Mouse (Mus musculus) cerebellum, adult 9-11 months (tissue): ENCODE measurements around the gene Slc15a3.
A peak's percentile ranks its signal among the peaks of the same experiment; 100 is the strongest.

Source experiments
- DNase-seq: peaks from one replicate; pipeline ENCODE4 v3.0.0; 2022

Gene Slc15a3

DNA sequence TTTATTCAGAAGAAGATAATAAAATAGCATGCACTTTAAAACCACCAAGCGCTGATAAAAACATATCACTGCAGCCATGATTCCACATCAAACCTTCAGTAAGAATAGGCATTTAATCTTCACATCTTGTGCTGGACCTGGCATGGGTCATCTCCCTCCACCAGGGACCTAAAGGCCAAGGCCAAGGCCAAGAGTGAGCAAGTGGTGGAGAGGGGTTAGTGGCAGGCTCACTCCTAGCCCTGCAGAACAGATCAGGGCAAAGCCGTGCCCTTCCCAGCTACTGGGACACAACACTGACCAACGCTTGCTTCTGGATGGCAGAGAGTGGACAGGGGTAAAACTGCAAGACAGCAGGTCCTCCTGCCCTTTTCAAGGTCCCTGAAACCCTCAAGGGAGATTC is 31.1 kb downstream of the Slc15a3 start:
- peak; percentile 51 for DNase-seq

DNA sequence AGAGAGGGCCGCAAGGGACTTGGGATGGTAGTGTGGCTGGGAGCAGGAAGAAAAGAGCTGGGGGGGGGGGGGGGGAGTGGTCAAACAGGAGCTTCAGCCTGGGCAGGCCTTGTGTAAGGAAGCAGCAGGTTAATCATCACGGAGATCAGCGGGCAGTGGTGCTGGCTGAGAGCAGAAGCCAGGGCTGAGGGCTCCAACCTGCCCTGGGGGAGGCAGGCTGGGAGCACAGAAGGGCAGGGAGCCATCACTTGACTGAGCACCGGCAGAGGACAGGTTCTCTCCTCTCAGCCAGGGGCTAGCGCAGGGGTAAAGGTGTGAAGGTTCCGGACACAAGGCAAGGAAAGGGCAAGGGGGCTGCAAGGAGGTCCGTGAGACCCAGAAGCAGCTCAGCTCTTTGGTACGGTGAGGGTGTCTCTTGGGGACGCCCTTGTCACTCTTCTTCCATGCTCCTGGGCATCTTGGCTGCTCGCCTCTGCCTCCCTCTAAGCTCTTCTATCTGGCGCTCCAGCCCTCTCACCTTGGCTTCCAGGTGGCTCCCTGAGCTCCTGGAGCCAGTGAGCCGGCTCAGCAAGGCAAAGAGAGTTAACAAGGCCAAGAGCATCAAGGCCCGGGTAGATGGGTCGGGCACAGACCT is 31.9 kb downstream of the Slc15a3 start:
- DNase-seq = peak; percentile 67

DNA sequence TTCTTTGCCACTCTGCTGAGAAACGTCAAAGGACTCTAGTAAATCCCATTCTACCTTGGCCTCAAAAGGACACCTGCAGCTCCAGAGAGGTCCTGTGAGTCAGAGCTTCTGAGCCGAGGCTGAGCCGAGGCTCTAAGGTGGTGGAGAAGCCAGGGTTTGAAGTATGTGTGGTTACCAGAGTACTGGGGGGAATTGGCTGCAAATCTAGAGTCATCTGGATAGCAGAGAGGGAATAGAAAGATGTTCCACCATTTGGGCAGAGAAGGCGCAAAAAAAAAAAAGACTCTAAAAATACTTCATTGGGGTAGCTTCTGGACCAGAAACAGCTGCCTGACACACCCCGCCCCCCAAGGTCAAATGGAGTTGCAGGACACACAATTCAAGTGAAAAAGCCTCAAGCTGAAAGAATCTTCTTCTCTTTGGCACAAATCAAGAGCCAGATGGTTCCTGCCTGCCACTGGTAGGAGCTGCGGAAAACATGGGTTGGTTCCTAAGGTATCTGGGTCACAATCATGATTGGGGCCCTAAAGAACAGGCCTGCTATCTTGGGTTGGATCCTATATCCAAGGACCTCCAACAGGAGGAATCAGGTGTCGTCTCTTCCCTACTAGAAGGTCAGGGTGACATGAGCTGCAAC is 38.8 kb downstream of the Slc15a3 start:
- DNase-seq = peak; percentile 88

- peak; percentile 81 for DNase-seq
Measured at GRCm38 (mm10) chr19:10880085-10880974, 40.8 kb downstream of the Slc15a3 start.

- no peak for DNase-seq
Measured at GRCm38 (mm10) chr19:10880975-10881425, 41.5 kb downstream of the Slc15a3 start.

GRCm38 (mm10) chr19:10881426-10882154 is 42.1 kb downstream of the Slc15a3 start, which contains the start of gene Tmem109:
Gene Tmem109, minus strand, starts transcription at chr19:10882001.
- DNase-seq = peak; percentile 97

DNA sequence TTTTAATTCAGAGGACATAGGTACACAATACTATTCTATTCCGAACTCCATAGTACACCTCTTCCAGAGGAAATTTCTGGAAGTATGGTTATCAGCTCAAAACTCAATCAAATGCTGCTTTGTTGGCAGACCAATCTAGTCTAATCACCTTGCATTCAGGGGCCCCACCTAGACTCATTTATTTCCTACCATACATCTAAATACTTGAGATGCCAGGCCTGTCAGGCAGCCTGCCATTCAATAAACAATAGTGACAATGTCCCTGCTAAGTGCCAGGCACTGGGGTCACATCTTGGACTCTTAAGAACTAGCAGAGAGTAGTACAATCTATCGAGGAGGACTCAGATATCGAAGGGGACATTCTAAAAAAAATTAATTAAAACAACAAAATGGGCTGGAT is 52.7 kb downstream of the Slc15a3 start:
- no peak for DNase-seq

DNA sequence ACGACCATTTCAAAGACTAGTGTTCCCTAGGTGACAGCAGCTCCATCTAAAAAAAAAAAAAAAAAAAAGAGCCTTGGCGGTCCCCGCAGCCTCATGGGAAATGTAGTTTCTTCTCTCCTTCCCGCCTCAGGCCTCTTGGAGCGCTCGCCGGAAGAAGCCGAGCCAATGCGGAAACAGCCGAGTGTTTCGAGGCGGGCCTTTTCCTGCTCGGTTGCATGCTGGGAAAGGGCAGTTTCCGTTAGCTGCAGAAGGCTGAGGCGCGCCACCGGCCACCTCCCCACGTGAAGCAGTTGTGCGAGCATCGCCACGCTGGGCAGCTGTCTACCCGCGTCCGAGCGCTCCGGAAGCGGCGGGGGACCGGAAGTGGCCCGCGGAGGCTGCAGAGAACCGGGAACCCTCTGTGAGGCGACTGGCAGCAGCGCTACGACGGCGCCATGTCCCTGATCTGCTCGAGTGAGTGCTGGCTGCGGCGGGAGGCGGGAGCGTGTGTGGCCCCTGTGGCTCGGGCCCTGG is 55.5 kb downstream of the Slc15a3 start, which contains the start of gene Prpf19:
Prpf19 (plus strand) TSS at position 216 of the 513 bp plus-strand sequence.
- peak; percentile 98 for DNase-seq

GRCm38 (mm10) chr19:10895708-10896107 is 56.2 kb downstream of the Slc15a3 start:
- DNase-seq = no peak

- DNase-seq = no peak
Measured at GRCm38 (mm10) chr19:10896849-10897248, 57.3 kb downstream of the Slc15a3 start.

- DNase-seq = no peak
Measured at GRCm38 (mm10) chr19:10897491-10897890, 58.0 kb downstream of the Slc15a3 start.

DNA sequence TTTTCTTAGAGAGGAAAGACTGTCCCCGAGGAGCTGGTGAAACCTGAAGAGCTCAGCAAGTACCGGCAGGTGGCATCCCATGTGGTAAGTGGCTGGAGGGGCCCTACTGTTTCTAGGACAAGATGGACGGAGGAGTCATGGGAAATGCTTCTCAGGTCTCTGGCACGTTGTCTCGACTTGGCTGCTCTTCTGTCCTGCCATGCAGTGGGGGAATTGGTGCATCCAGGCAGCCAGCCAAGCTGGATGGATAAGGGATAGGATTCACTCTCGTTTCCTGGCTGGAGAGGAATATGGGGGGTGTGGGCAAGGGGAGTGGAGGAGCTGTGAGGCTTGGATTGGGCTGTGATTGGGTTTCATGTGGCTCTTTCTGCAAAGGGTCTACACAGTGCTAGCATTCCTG is 60.8 kb downstream of the Slc15a3 start:
- DNase-seq = peak; percentile 44

DNA sequence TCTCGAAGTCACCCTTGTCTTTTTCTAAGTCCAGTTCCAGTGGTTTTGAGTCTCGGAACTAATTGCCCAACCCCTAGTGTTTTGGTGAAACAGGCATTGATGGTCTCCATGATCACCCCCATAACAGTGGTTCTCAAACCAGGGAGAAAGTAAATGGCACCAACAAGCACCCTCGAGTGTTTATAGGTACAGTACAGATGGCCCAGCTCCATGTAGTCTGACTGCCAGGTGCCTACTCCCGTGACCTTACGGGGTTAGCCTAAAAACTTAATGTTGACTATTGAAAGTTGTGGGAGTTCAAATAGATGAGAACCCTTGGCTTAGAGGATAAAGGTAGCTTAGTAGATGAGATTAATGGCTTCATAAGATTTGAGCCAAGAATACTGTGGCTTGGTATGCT is 61.5 kb downstream of the Slc15a3 start:
- DNase-seq = no peak

GRCm38 (mm10) chr19:10904512-10904911 is 65.0 kb downstream of the Slc15a3 start:
- no peak for DNase-seq

GRCm38 (mm10) chr19:10904927-10905727 is 65.6 kb downstream of the Slc15a3 start:
- peak; percentile 61 for DNase-seq

DNA sequence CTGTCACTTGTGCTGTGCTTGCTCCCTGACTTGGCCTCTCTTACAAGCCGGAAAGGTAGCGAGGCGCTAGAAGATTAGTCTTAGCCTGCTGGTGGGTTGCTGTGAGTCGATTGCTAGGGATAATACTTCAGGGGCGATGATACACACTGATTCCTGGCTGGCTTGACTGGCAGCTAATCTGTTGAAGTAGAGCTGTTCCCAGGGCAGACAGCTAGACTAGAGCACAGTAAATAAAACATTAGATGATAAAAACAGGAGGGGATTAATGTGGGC is 66.1 kb downstream of the Slc15a3 start:
- no peak for DNase-seq

DNA sequence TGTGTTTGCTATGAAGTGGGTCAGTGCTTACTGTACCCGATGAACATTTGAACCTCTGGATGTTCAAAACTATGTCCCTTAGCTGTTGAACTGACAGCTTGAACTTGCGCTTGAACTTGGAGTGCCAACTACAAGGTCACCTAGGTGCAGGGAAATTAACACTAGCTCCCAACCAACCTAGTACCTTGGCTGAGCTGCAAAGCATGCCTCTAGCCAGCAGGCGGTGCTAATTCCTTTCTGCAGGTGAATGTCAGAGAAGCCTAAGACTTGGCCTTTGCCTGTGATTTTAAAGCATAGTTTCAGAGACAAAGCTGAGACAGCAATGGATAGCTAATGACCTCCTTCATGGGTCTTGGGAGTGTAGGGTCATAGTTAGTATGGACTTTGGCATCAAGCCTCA is 68.4 kb downstream of the Slc15a3 start:
- DNase-seq = peak; percentile 46
